In genomic region chr11:58927790-58928651, GRCm38 (mm10) we compare ENCODE assay signal across 8 mouse cellular contexts. TPM values are rescaled to one million over a fixed set of nuclear protein-coding genes. Genes with fewer than 3 reads are reported as not detected.
DNase-seq lines count a peak whose midpoint lies in the region; ATAC-seq lines count a peak whose summit lies in the region.

No protein-coding gene starts in this region.

- H3K36me3 ChIP-seq in heart, embryonic 12.5 days = peaks cover 20% of the 10 kb centered on the region
- peaks cover 23% of the 10 kb centered on the region for H3K36me3 ChIP-seq in kidney, embryonic 15.5 days
- H3K36me3 ChIP-seq in lung, embryonic 16.5 days (ENCODE audit: control insufficient read depth, insufficient read depth, low read length) = peaks cover 12% of the 10 kb centered on the region

- no peaks in the 10 kb centered on the region for H3K9me3 ChIP-seq in heart, embryonic 12.5 days (replicated peaks)
- no peaks in the 10 kb centered on the region for H3K9me3 ChIP-seq in kidney, embryonic 15.5 days (replicated peaks)
- H3K9me3 ChIP-seq in lung, embryonic 16.5 days (ENCODE audit: control insufficient read depth, low read length) = no peaks in the 10 kb centered on the region

- peak overlapping the region; percentile 62 for H3K4me2 ChIP-seq in heart, embryonic 12.5 days
- H3K4me2 ChIP-seq in kidney, embryonic 15.5 days = peak overlapping the region; percentile 45
- H3K4me2 ChIP-seq in lung, embryonic 16.5 days (ENCODE audit: low read depth, low read length) = peak overlapping the region; percentile 60

- DNase-seq in R1 (ENCODE audit: low read depth, low spot score) = peak; percentile 66
- DNase-seq in embryo, embryonic 11 days = peak; percentile 79
- DNase-seq in frontal cortex, postnatal 10 days (ENCODE audit: low spot score in 2 of 2) = no peak

- peak overlapping the region; percentile 43 for H3K9ac ChIP-seq in heart, embryonic 12.5 days
- H3K9ac ChIP-seq in kidney, embryonic 15.5 days = 0 out of 2 replicates have a peak overlapping the region, but pooled peaks have one; percentile 14
- peak overlapping the region; percentile 62 for H3K9ac ChIP-seq in lung, embryonic 16.5 days (ENCODE audit: low read length)

- ATAC-seq in CD4-positive, CD25-positive, alpha-beta regulatory T cell, adult 4 months = peak; percentile 95
- ATAC-seq in heart, embryonic 12.5 days (ENCODE audit: insufficient number of reproducible peaks, low FRiP score) = peak; percentile 75
- peak; percentile 75 for ATAC-seq in kidney, embryonic 15.5 days (replicated peaks; ENCODE audit: low FRiP score)
- peak; percentile 80 for ATAC-seq in lung, embryonic 16.5 days (ENCODE audit: low read depth)
- peak; percentile 81 for ATAC-seq in neutrophil, adult 5-6 weeks (ENCODE audit: extremely low read depth, insufficient number of reproducible peaks, low FRiP score, poor library complexity, severe bottlenecking)

- peaks cover 6% of the 10 kb centered on the region; the same call in 1 of the 2 replicates for H3K27me3 ChIP-seq in heart, embryonic 12.5 days (replicated peaks)
- H3K27me3 ChIP-seq in kidney, embryonic 15.5 days = no peaks in the 10 kb centered on the region
- H3K27me3 ChIP-seq in lung, embryonic 16.5 days (ENCODE audit: control insufficient read depth, insufficient read depth, low read depth, low read length) = no peaks in the 10 kb centered on the region; the same call in 1 of the 2 replicates

- peaks cover 16% of the 10 kb centered on the region; the same call in 1 of the 2 replicates for H3K4me1 ChIP-seq in heart, embryonic 12.5 days (replicated peaks)
- H3K4me1 ChIP-seq in kidney, embryonic 15.5 days = peaks cover 14% of the 10 kb centered on the region; the same call in 1 of the 2 replicates
- H3K4me1 ChIP-seq in lung, embryonic 16.5 days (replicated peaks; ENCODE audit: control insufficient read depth, insufficient read depth, low read length) = peaks cover 5% of the 10 kb centered on the region

- H3K27ac ChIP-seq in heart, embryonic 12.5 days (ENCODE audit: poor library complexity, severe bottlenecking) = peak overlapping the region; percentile 55
- H3K27ac ChIP-seq in kidney, embryonic 15.5 days = peak overlapping the region; percentile 74
- peak overlapping the region; percentile 71 for H3K27ac ChIP-seq in lung, embryonic 16.5 days (ENCODE audit: low read length)

- H3K4me3 ChIP-seq in heart, embryonic 12.5 days = peak overlapping the region; percentile 39
- H3K4me3 ChIP-seq in kidney, embryonic 15.5 days (replicated peaks) = peak overlapping the region; percentile 26
- peak overlapping the region; percentile 41 for H3K4me3 ChIP-seq in lung, embryonic 16.5 days (ENCODE audit: low read length)

- WGBS in heart, embryonic 12.5 days = 25% methylated on average over 20 of the region's 20 CpGs
- WGBS in kidney, embryonic 15.5 days = 34% methylated on average over 20 of the region's 20 CpGs
- 19% methylated on average over 20 of the region's 20 CpGs for WGBS in lung, embryonic 16.5 days

RNA-seq across cellular contexts. Expression of gene Btnl10, which starts 10.3 kb away (rescaled TPM):
- polyA plus RNA-seq in CD4-positive, CD25-positive, alpha-beta regulatory T cell, adult 4 months (2017; shearing (Covaris generic)) = not detected
- 0.11 and 0.13 TPM in 2 replicates for polyA plus RNA-seq in heart, embryonic 12.5 days (2016; fragmentation: Nextera tagmentation; extraction: Ambion mirVana)
- 0.10 and 0.30 TPM in 2 replicates for polyA plus RNA-seq in kidney, embryonic 15.5 days (2015; fragmentation: Nextera tagmentation; extraction: Ambion mirVana)
- 0.08 and 0.38 TPM in 2 replicates for polyA plus RNA-seq in lung, embryonic 16.5 days (2015; fragmentation: Nextera tagmentation; extraction: Ambion mirVana)
- total RNA-seq in neutrophil, adult 5-6 weeks (2017) = 0.23 and 0.61 TPM in 2 replicates

RNA-seq across cellular contexts. Expression of gene Rnf187, which starts 10.7 kb away (rescaled TPM):
- 10 to 100 TPM in 1 of 2 experiments, 1 to 10 TPM in 1; 10.0 to 18.7 TPM for polyA plus RNA-seq in CD4-positive, CD25-positive, alpha-beta regulatory T cell, adult 4 months (2017; shearing (Covaris generic))
- polyA plus RNA-seq in heart, embryonic 12.5 days (2016; fragmentation: Nextera tagmentation; extraction: Ambion mirVana) = 208 and 213 TPM in 2 replicates
- 243 and 247 TPM in 2 replicates for polyA plus RNA-seq in kidney, embryonic 15.5 days (2015; fragmentation: Nextera tagmentation; extraction: Ambion mirVana)
- 150 and 161 TPM in 2 replicates for polyA plus RNA-seq in lung, embryonic 16.5 days (2015; fragmentation: Nextera tagmentation; extraction: Ambion mirVana)
- total RNA-seq in neutrophil, adult 5-6 weeks (2017) = 60.8 and 72.2 TPM in 2 replicates

RNA-seq across cellular contexts. Expression of gene Hist3h2ba, which starts 20.7 kb away (rescaled TPM):
- 1 to 10 TPM; 4.9 to 6.6 TPM for polyA plus RNA-seq in CD4-positive, CD25-positive, alpha-beta regulatory T cell, adult 4 months (2017; shearing (Covaris generic))
- polyA plus RNA-seq in heart, embryonic 12.5 days (2016; fragmentation: Nextera tagmentation; extraction: Ambion mirVana) = 8.5 and 11.6 TPM in 2 replicates
- polyA plus RNA-seq in kidney, embryonic 15.5 days (2015; fragmentation: Nextera tagmentation; extraction: Ambion mirVana) = 81.6 and 82.0 TPM in 2 replicates
- 24.0 and 28.3 TPM in 2 replicates for polyA plus RNA-seq in lung, embryonic 16.5 days (2015; fragmentation: Nextera tagmentation; extraction: Ambion mirVana)
- 3.7 and 8.1 TPM in 2 replicates for total RNA-seq in neutrophil, adult 5-6 weeks (2017)

RNA-seq across cellular contexts. Expression of gene Zfp39, which starts 24.0 kb away (rescaled TPM):
- polyA plus RNA-seq in CD4-positive, CD25-positive, alpha-beta regulatory T cell, adult 4 months (2017; shearing (Covaris generic)) = 10 to 100 TPM in 1 of 2 experiments, 1 to 10 TPM in 1; 8.2 to 10.6 TPM
- polyA plus RNA-seq in heart, embryonic 12.5 days (2016; fragmentation: Nextera tagmentation; extraction: Ambion mirVana) = 4.4 and 5.1 TPM in 2 replicates
- polyA plus RNA-seq in kidney, embryonic 15.5 days (2015; fragmentation: Nextera tagmentation; extraction: Ambion mirVana) = 5.2 and 6.9 TPM in 2 replicates
- polyA plus RNA-seq in lung, embryonic 16.5 days (2015; fragmentation: Nextera tagmentation; extraction: Ambion mirVana) = 4.7 and 6.2 TPM in 2 replicates
- 14.6 and 14.7 TPM in 2 replicates for total RNA-seq in neutrophil, adult 5-6 weeks (2017)

RNA-seq across cellular contexts. Expression of gene Hist3h2a, which starts 26.5 kb away (rescaled TPM):
- 10 to 100 TPM in 1 of 2 experiments, 1 to 10 TPM in 1; 9.6 to 10.3 TPM for polyA plus RNA-seq in CD4-positive, CD25-positive, alpha-beta regulatory T cell, adult 4 months (2017; shearing (Covaris generic))
- 26.5 and 28.4 TPM in 2 replicates for polyA plus RNA-seq in heart, embryonic 12.5 days (2016; fragmentation: Nextera tagmentation; extraction: Ambion mirVana)
- 36.4 and 40.3 TPM in 2 replicates for polyA plus RNA-seq in kidney, embryonic 15.5 days (2015; fragmentation: Nextera tagmentation; extraction: Ambion mirVana)
- polyA plus RNA-seq in lung, embryonic 16.5 days (2015; fragmentation: Nextera tagmentation; extraction: Ambion mirVana) = 21.8 and 23.3 TPM in 2 replicates
- total RNA-seq in neutrophil, adult 5-6 weeks (2017) = 65.3 TPM in 2 replicates

Comparison
In these comparisons a context has a peak if more than half of its experiments do, and no peak if none do; other contexts are left out.
1. DNase-seq: peak in R1 (single experiment) and embryo, embryonic 11 days (single experiment); none in frontal cortex, postnatal 10 days (0 of 2).
2. Peak in every context shown above with its lines, with median percentiles within 50 percentile points of each other: ATAC-seq, H3K27ac ChIP-seq, H3K4me2 ChIP-seq, H3K4me3 ChIP-seq and H3K9ac ChIP-seq.